Mouse (Mus musculus): ENCODE data around the gene Pitpnm2. TPM values are rescaled to one million over a fixed set of nuclear protein-coding genes. Genes with fewer than 3 reads are reported as not detected.

Pitpnm2 gene
- polyA plus RNA-seq, 1 experiment = 19.6 TPM

DNA sequence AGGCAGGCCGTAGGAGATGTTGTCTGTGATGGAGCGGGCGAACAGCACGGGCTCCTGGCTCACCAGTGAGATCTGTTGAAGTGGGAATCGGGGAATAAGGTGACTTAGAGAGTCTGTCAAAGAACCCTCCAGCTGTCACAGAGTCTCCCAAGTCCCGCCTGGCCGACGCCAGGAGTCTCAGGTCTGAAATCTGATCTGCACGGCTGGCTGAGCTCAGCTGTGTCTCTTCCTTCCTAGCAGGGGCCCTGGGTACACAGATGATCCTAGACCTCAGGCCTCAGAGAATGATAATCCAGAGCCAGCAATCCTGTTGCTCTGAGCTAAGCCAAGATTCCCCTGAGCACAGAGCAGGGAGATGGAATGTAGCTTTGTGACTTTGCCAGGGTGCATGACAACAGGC lies 175.9 kb downstream of the Pitpnm2 start:
- Histone ChIP-seq H3K27me3 (ENCODE audit: control insufficient read depth, insufficient read depth, low read length) (no peaks in the 10 kb centered on the region), H3K36me3 (ENCODE audit: control insufficient read depth, insufficient read depth, low read length) (0 out of 2 replicates have a peak, but pooled peaks cover 3% of the 10 kb centered on the region), H3K27ac (ENCODE audit: insufficient read depth, low read depth, low read length) (no peak overlapping the region), H3K4me3 (ENCODE audit: low read depth, low read length) (no peak overlapping the region), H3K4me1 (ENCODE audit: control insufficient read depth, insufficient read depth, insufficient read length, low read length) (peaks cover 42% of the 10 kb centered on the region)
- 84% methylated on average over 9 of the region's 9 CpGs for WGBS
- TF ChIP-seq CTCF (IDR thresholded peaks at IDR 0.05; ENCODE audit: extremely low read depth, insufficient read length, insufficient replicate concordance, low read depth, low read length) (no peak), POLR2A (IDR thresholded peaks at IDR 0.05; ENCODE audit: low read depth, low read length) (no peak)

DNA sequence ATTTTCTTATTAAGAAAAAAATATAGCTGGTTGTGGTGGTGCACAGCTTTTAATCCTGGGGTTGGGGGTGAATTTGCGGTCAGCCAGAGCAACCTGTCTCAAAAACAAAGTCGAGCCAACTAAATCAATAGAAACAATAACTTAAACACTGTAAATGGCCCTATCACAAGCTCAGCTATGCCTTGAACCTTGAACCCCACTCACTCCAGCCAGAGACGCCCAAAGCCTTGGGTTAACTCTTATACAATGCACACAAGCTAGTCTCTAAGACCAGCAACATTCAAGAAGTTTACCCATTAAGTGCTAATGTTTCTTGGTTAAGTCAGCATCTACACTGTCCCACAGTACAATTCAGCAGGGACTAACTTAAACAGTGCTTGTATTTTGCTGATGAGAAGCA lies 179.9 kb downstream of the Pitpnm2 start:
- 23% methylated on average over 3 of the region's 3 CpGs for WGBS
- no peak overlapping the region for H3K4me3 ChIP-seq (ENCODE audit: low read depth, low read length)
- H3K36me3 ChIP-seq (ENCODE audit: control insufficient read depth, insufficient read depth, low read length) = 0 out of 2 replicates have a peak, but pooled peaks cover 3% of the 10 kb centered on the region
- peak overlapping the region; percentile 80 for H3K27ac ChIP-seq (ENCODE audit: insufficient read depth, low read depth, low read length)
- H3K4me1 ChIP-seq (ENCODE audit: control insufficient read depth, insufficient read depth, insufficient read length, low read length) = peaks cover 19% of the 10 kb centered on the region
- H3K27me3 ChIP-seq (ENCODE audit: control insufficient read depth, insufficient read depth, low read length) = no peaks in the 10 kb centered on the region
- TF ChIP-seq POLR2A (IDR thresholded peaks at IDR 0.05; ENCODE audit: low read depth, low read length) = no peak

Other genes starting within 250 kb of the Pitpnm2 start
- gene Vps37b, start 217.5 kb downstream of the Pitpnm2 start, polyA plus RNA-seq (2012; rRNA removed) = 35.9 and 55.6 TPM in 2 replicates
- gene Abcb9, start 154.0 kb downstream of the Pitpnm2 start, polyA plus RNA-seq (2012; rRNA removed) = 11.9 and 21.2 TPM in 2 replicates
- gene Ogfod2, start 137.5 kb downstream of the Pitpnm2 start, polyA plus RNA-seq (2012; rRNA removed) = 44.0 and 48.7 TPM in 2 replicates
- 12.7 and 19.6 TPM in 2 replicates for gene Arl6ip4, start 133.7 kb downstream of the Pitpnm2 start, polyA plus RNA-seq (2012; rRNA removed)
- 0.76 and 1.4 TPM in 2 replicates for gene Mphosph9, start 78.2 kb upstream of the Pitpnm2 start, polyA plus RNA-seq (2012; rRNA removed)
- gene 2810006K23Rik, start 78.3 kb upstream of the Pitpnm2 start, polyA plus RNA-seq (2012; rRNA removed) = 1.5 and 1.9 TPM in 2 replicates
- gene Cdk2ap1, start 113.3 kb upstream of the Pitpnm2 start, polyA plus RNA-seq (2012; rRNA removed) = 27.4 and 52.8 TPM in 2 replicates
- 5.9 and 8.1 TPM in 2 replicates for gene Sbno1, start 176.2 kb upstream of the Pitpnm2 start, polyA plus RNA-seq (2012; rRNA removed)
- gene Kmt5a, start 190.2 kb upstream of the Pitpnm2 start, polyA plus RNA-seq (2012; rRNA removed) = 34.1 and 70.7 TPM in 2 replicates
- gene Rilpl2, start 228.6 kb upstream of the Pitpnm2 start, polyA plus RNA-seq (2012; rRNA removed) = 24.3 and 29.3 TPM in 2 replicates
- gene Snrnp35, start 233.4 kb upstream of the Pitpnm2 start, polyA plus RNA-seq (2012; rRNA removed) = 1.2 and 1.8 TPM in 2 replicates